Comparison of ENCODE assay signal across 8 mouse cellular contexts in genomic region chr1:87620211-87620668, GRCm38 (mm10). TPM values are rescaled to one million over a fixed set of nuclear protein-coding genes. Genes with fewer than 3 reads are reported as not detected.
A peak's percentile ranks its signal among the peaks of the same experiment; 100 is the strongest.
DNase-seq lines count a peak whose midpoint lies in the region; ATAC-seq lines count a peak whose summit lies in the region.

Gene Inpp5d (plus strand): TSS chr1:87620312.

- H3K9ac ChIP-seq in liver, embryonic 16.5 days (ENCODE audit: low read depth, low read length), result peak within 1 kb of the TSS; percentile 73

- H3K4me1 ChIP-seq in liver, embryonic 16.5 days (ENCODE audit: control insufficient read depth, low read depth, low read length), result peaks cover 49% of the 10 kb centered on the region

- H3K36me3 ChIP-seq in liver, embryonic 16.5 days (ENCODE audit: control insufficient read depth, insufficient read depth), result no peaks in the 10 kb centered on the region

- H3K4me2 ChIP-seq in liver, embryonic 16.5 days (ENCODE audit: low read depth, low read length), result peak within 1 kb of the TSS; percentile 68

- WGBS in liver, embryonic 16.5 days (ENCODE audit: insufficient replicate concordance), result 18% methylated on average over 12 of the region's 12 CpGs

- peak; percentile 59 for ATAC-seq in liver, embryonic 16.5 days (ENCODE audit: low read depth)

- peak within 1 kb of the TSS; percentile 61 for H3K4me3 ChIP-seq in liver, embryonic 16.5 days (ENCODE audit: low read depth, low read length)

- no peaks in the 10 kb centered on the region for H3K9me3 ChIP-seq in liver, embryonic 16.5 days (replicated peaks; ENCODE audit: control insufficient read depth, low read length)

- H3K27me3 ChIP-seq in liver, embryonic 16.5 days (ENCODE audit: control insufficient read depth, insufficient read depth, low read depth, low read length), result no peaks in the 10 kb centered on the region

- H3K27ac ChIP-seq in liver, embryonic 16.5 days (ENCODE audit: low read length), result peak within 1 kb of the TSS; percentile 85

- DNase-seq in CD4-positive helper T cell, adult 2 months (ENCODE audit: low read depth, low spot score), result peak; percentile 83
- DNase-seq in adrenal gland, adult (ENCODE audit: inconsistent age in 2 of 2, low spot score in 1 of 2), result peak; percentile 41 to 65
- peak; percentile 47 to 66 for DNase-seq in heart, adult 9 months (ENCODE audit: low spot score in 2 of 2)
- DNase-seq in kidney, postnatal 14 days, result peak; percentile 44
- DNase-seq in spleen, postnatal 10 days (ENCODE audit: low spot score in 2 of 2), result peak; percentile 66 to 67
- DNase-seq in retina, embryonic 14.5 days (ENCODE audit: low spot score), result no peak
- no peak for DNase-seq in MN1 (ENCODE audit: low spot score)

RNA-seq across cellular contexts. Expression of gene Inpp5d, which starts in this region (rescaled TPM):
- 12.6 and 14.2 TPM in 2 replicates for polyA plus RNA-seq in liver, embryonic 16.5 days (2015; fragmentation: Nextera tagmentation; extraction: Ambion mirVana)

Comparison
In these comparisons a context has a peak if more than half of its experiments do, and no peak if none do; other contexts are left out.
1. DNase-seq: peak in CD4-positive helper T cell, adult 2 months (single experiment), adrenal gland, adult (2 of 2), heart, adult 9 months (2 of 2), kidney, postnatal 14 days (single experiment) and spleen, postnatal 10 days (2 of 2); none in retina, embryonic 14.5 days (single experiment) and MN1 (single experiment).